In the genomic region with DNA sequence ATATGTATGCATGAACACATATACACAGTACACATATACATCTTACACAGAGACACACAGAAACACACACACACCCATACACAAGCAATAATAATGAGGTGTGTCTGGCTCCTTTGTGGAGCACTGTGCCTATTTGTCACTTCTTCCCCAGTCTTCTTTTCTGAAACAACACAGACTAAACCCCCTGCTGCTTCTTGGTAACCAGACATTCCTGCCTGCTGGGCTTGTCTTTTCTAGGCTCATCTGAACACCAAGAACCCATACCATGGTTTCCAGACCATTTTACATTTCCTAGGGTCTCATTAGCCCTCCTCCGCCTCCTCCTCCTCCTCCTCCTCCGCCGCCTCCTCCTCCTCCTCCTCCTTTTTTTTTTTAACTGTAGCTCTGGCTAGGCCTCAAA, we compare ENCODE assay signal across 35 mouse cellular contexts. TPM values are rescaled to one million over a fixed set of nuclear protein-coding genes. Genes with fewer than 3 reads are reported as not detected.
DNase-seq lines count a peak whose midpoint lies in the region; ATAC-seq lines count a peak whose summit lies in the region.
"Had no signal": no experiment of that assay in that cellular context is flagged by ENCODE, and none has a peak within 500 bp of the region (broad histone marks: within the 10 kb centered on the region; RNA-seq: fewer than 3 reads in every experiment).

No protein-coding gene starts in this region.

- H3K9me3 ChIP-seq in forebrain, embryonic 12.5 days, result no peaks in the 10 kb centered on the region
- H3K9me3 ChIP-seq in forebrain, embryonic 14.5 days (replicated peaks; ENCODE audit: control insufficient read depth, low read length), result no peaks in the 10 kb centered on the region
- H3K9me3 ChIP-seq in midbrain, embryonic 10.5 days (replicated peaks), result no peaks in the 10 kb centered on the region
- H3K9me3 ChIP-seq in midbrain, embryonic 14.5 days (ENCODE audit: control insufficient read depth, low read length), result no peaks in the 10 kb centered on the region
- no peaks in the 10 kb centered on the region for H3K9me3 ChIP-seq in hindbrain, embryonic 15.5 days
- H3K9me3 ChIP-seq: embryonic facial prominence, embryonic 10.5 days; embryonic facial prominence, embryonic 15.5 days; heart, embryonic 10.5 days; heart, embryonic 15.5 days; liver, embryonic 12.5 days had no signal

- no peaks in the 10 kb centered on the region for H3K27me3 ChIP-seq in forebrain, embryonic 12.5 days
- no peaks in the 10 kb centered on the region for H3K27me3 ChIP-seq in forebrain, embryonic 14.5 days (replicated peaks; ENCODE audit: control insufficient read depth, insufficient read depth, low read length)
- no peaks in the 10 kb centered on the region for H3K27me3 ChIP-seq in midbrain, embryonic 10.5 days (ENCODE audit: low read depth, poor library complexity, severe bottlenecking)
- no peaks in the 10 kb centered on the region for H3K27me3 ChIP-seq in midbrain, embryonic 14.5 days (ENCODE audit: control insufficient read depth, insufficient read depth, low read length)
- no peaks in the 10 kb centered on the region for H3K27me3 ChIP-seq in hindbrain, embryonic 15.5 days

- no peak overlapping the region for H3K9ac ChIP-seq in forebrain, embryonic 12.5 days
- H3K9ac ChIP-seq in forebrain, embryonic 14.5 days (ENCODE audit: low read length), result no peak overlapping the region
- H3K9ac ChIP-seq in midbrain, embryonic 14.5 days (replicated peaks; ENCODE audit: low read length), result no peak overlapping the region
- no peak overlapping the region for H3K9ac ChIP-seq in hindbrain, embryonic 15.5 days
- H3K9ac ChIP-seq: embryonic facial prominence, embryonic 15.5 days; heart, embryonic 15.5 days; liver, embryonic 12.5 days; liver, postnatal 0 days had no signal

- H3K4me1 ChIP-seq in forebrain, embryonic 12.5 days, result peaks cover 36% of the 10 kb centered on the region
- H3K4me1 ChIP-seq in forebrain, embryonic 14.5 days (ENCODE audit: control insufficient read depth, insufficient read depth, low read length), result peaks cover 8% of the 10 kb centered on the region; the same call in 1 of the 2 replicates
- peaks cover 50% of the 10 kb centered on the region for H3K4me1 ChIP-seq in midbrain, embryonic 10.5 days
- H3K4me1 ChIP-seq in midbrain, embryonic 14.5 days (ENCODE audit: control insufficient read depth, insufficient read depth, low read length), result peaks cover 4% of the 10 kb centered on the region
- peaks cover 8% of the 10 kb centered on the region for H3K4me1 ChIP-seq in hindbrain, embryonic 15.5 days (replicated peaks)
- H3K4me1 ChIP-seq: liver, embryonic 12.5 days had no signal

- no peaks in the 10 kb centered on the region for H3K36me3 ChIP-seq in forebrain, embryonic 12.5 days (replicated peaks)
- H3K36me3 ChIP-seq in forebrain, embryonic 14.5 days (ENCODE audit: control insufficient read depth, insufficient read depth, low read length), result no peaks in the 10 kb centered on the region
- no peaks in the 10 kb centered on the region for H3K36me3 ChIP-seq in midbrain, embryonic 10.5 days
- no peaks in the 10 kb centered on the region for H3K36me3 ChIP-seq in midbrain, embryonic 14.5 days (ENCODE audit: control insufficient read depth, insufficient read depth, low read length)
- H3K36me3 ChIP-seq in hindbrain, embryonic 15.5 days, result no peaks in the 10 kb centered on the region
- H3K36me3 ChIP-seq: embryonic facial prominence, embryonic 10.5 days; embryonic facial prominence, embryonic 15.5 days; heart, embryonic 10.5 days; heart, embryonic 15.5 days; liver, embryonic 12.5 days had no signal

- H3K27ac ChIP-seq in forebrain, embryonic 12.5 days, result peak overlapping the region; percentile 84; the same call in 1 of the 2 replicates
- H3K27ac ChIP-seq in forebrain, embryonic 14.5 days (ENCODE audit: low read depth, low read length), result no peak overlapping the region
- peak overlapping the region; percentile 97 for H3K27ac ChIP-seq in midbrain, embryonic 10.5 days (replicated peaks)
- H3K27ac ChIP-seq in midbrain, embryonic 14.5 days (replicated peaks; ENCODE audit: low read depth, low read length), result no peak overlapping the region
- 0 out of 2 replicates have a peak overlapping the region, but pooled peaks have one; percentile 11 for H3K27ac ChIP-seq in hindbrain, embryonic 15.5 days (replicated peaks)
- H3K27ac ChIP-seq: embryonic facial prominence, embryonic 10.5 days; embryonic facial prominence, embryonic 15.5 days; heart, embryonic 10.5 days; heart, embryonic 15.5 days; liver, embryonic 12.5 days had no signal

- WGBS in forebrain, embryonic 12.5 days, result 15% methylated on average over 2 of the region's 3 CpGs
- 31% methylated on average over 3 of the region's 3 CpGs for WGBS in forebrain, embryonic 14.5 days
- 42% methylated on average over 3 of the region's 3 CpGs for WGBS in midbrain, embryonic 10.5 days
- WGBS in midbrain, embryonic 14.5 days, result 43% methylated on average over 2 of the region's 3 CpGs
- WGBS in hindbrain, embryonic 15.5 days, result 33% methylated on average over 1 of the region's 3 CpGs

- ATAC-seq in forebrain, embryonic 12.5 days (ENCODE audit: low FRiP score), result no peak
- ATAC-seq in forebrain, embryonic 14.5 days, result no peak
- ATAC-seq in midbrain, embryonic 14.5 days (ENCODE audit: low FRiP score, low TSS enrichment), result no peak
- no peak for ATAC-seq in hindbrain, embryonic 15.5 days (ENCODE audit: low FRiP score, low read depth)
- ATAC-seq: activated CD4-positive, CD25-positive, alpha-beta regulatory T cell, adult 4 months; intestine, postnatal 0 days; liver, embryonic 12.5 days; liver, postnatal 0 days had no signal

- no peak for DNase-seq in forebrain, embryonic 14.5 days (ENCODE audit: low spot score)
- no peak for DNase-seq in midbrain, embryonic 10.5 days (ENCODE audit: low spot score)
- no peak for DNase-seq in midbrain, embryonic 14.5 days
- DNase-seq in ES-CJ7 (ENCODE audit: low read depth, low spot score), result peak; percentile 64
- no peak for DNase-seq in lung, postnatal 4 days
- no peak for DNase-seq in lung, postnatal 36 days
- DNase-seq: adrenal gland, adult 2 months; adrenal gland, postnatal 36 days; cerebellum, adult 18-20 months; cerebellum, postnatal 10 days; gastrocnemius, postnatal 25 days; kidney, adult 9 months; kidney, postnatal 10 days; layer of hippocampus, postnatal 36 days; left cerebral cortex, postnatal 4 days; liver, postnatal 0 days; right cerebral cortex, adult 18-20 months; spleen, adult 18-20 months; thymus, postnatal 14 days had no signal

- no peak overlapping the region for H3K4me3 ChIP-seq in forebrain, embryonic 12.5 days (replicated peaks)
- H3K4me3 ChIP-seq in forebrain, embryonic 14.5 days (ENCODE audit: low read depth, low read length), result no peak overlapping the region
- no peak overlapping the region for H3K4me3 ChIP-seq in midbrain, embryonic 10.5 days
- no peak overlapping the region for H3K4me3 ChIP-seq in midbrain, embryonic 14.5 days (replicated peaks; ENCODE audit: low read depth, low read length)
- no peak overlapping the region for H3K4me3 ChIP-seq in hindbrain, embryonic 15.5 days
- H3K4me3 ChIP-seq: embryonic facial prominence, embryonic 10.5 days; embryonic facial prominence, embryonic 15.5 days; heart, embryonic 10.5 days; heart, embryonic 15.5 days; liver, embryonic 12.5 days; myocyte had no signal

- no peak overlapping the region for H3K4me2 ChIP-seq in forebrain, embryonic 12.5 days
- H3K4me2 ChIP-seq in forebrain, embryonic 14.5 days (ENCODE audit: low read length), result no peak overlapping the region
- H3K4me2 ChIP-seq in midbrain, embryonic 14.5 days (ENCODE audit: low read length), result no peak overlapping the region
- H3K4me2 ChIP-seq in hindbrain, embryonic 15.5 days, result no peak overlapping the region
- H3K4me2 ChIP-seq: embryonic facial prominence, embryonic 15.5 days; heart, embryonic 15.5 days; liver, embryonic 12.5 days had no signal

RNA-seq across cellular contexts. Expression of a gene that starts 3.6 kb away (rescaled TPM):
- polyA plus RNA-seq in forebrain, embryonic 12.5 days (2016; fragmentation: Nextera tagmentation; extraction: Ambion mirVana), result 66.2 and 72.4 TPM in 2 replicates
- polyA plus RNA-seq in forebrain, embryonic 14.5 days (2014; fragmentation: Nextera tagmentation; extraction: Ambion mirVana), result 25.1 and 30.1 TPM in 2 replicates
- 82.4 and 90.2 TPM in 2 replicates for polyA plus RNA-seq in midbrain, embryonic 10.5 days (2016; fragmentation: Nextera tagmentation; extraction: Ambion mirVana)
- 40.1 and 55.6 TPM in 2 replicates for polyA plus RNA-seq in midbrain, embryonic 14.5 days (2014; fragmentation: Nextera tagmentation; extraction: Ambion mirVana)
- polyA plus RNA-seq in hindbrain, embryonic 15.5 days (2015; fragmentation: Nextera tagmentation; extraction: Ambion mirVana), result 41.6 and 45.9 TPM in 2 replicates

RNA-seq across cellular contexts. Expression of a gene that starts 24.0 kb away (rescaled TPM):
- polyA plus RNA-seq in forebrain, embryonic 12.5 days (2016; fragmentation: Nextera tagmentation; extraction: Ambion mirVana), result not detected in 2 replicates
- not detected in 2 replicates for polyA plus RNA-seq in forebrain, embryonic 14.5 days (2014; fragmentation: Nextera tagmentation; extraction: Ambion mirVana)
- not detected in 2 replicates for polyA plus RNA-seq in midbrain, embryonic 10.5 days (2016; fragmentation: Nextera tagmentation; extraction: Ambion mirVana)
- polyA plus RNA-seq in midbrain, embryonic 14.5 days (2014; fragmentation: Nextera tagmentation; extraction: Ambion mirVana), result not detected in 2 replicates
- not detected in 2 replicates for polyA plus RNA-seq in hindbrain, embryonic 15.5 days (2015; fragmentation: Nextera tagmentation; extraction: Ambion mirVana)
- polyA plus RNA-seq: adrenal gland, adult 2 months; brain, embryonic 14.5 days; embryonic facial prominence, embryonic 10.5 days; frontal cortex, adult 2 months; heart, embryonic 10.5 days; heart, embryonic 15.5 days; intestine, postnatal 0 days; large intestine, adult 2 months; limb, embryonic 14.5 days; liver, embryonic 12.5 days; liver, postnatal 0 days; lung, embryonic 16.5 days; myocyte; stomach, embryonic 16.5 days had no signal

RNA-seq across cellular contexts. Expression of a gene that starts 27.2 kb away (rescaled TPM):
- polyA plus RNA-seq in forebrain, embryonic 12.5 days (2016; fragmentation: Nextera tagmentation; extraction: Ambion mirVana), result 54.8 and 56.4 TPM in 2 replicates
- 42.4 and 46.9 TPM in 2 replicates for polyA plus RNA-seq in forebrain, embryonic 14.5 days (2014; fragmentation: Nextera tagmentation; extraction: Ambion mirVana)
- 60.5 and 63.8 TPM in 2 replicates for polyA plus RNA-seq in midbrain, embryonic 10.5 days (2016; fragmentation: Nextera tagmentation; extraction: Ambion mirVana)
- 39.8 and 42.8 TPM in 2 replicates for polyA plus RNA-seq in midbrain, embryonic 14.5 days (2014; fragmentation: Nextera tagmentation; extraction: Ambion mirVana)
- 46.0 and 49.5 TPM in 2 replicates for polyA plus RNA-seq in hindbrain, embryonic 15.5 days (2015; fragmentation: Nextera tagmentation; extraction: Ambion mirVana)

RNA-seq across cellular contexts. Expression of a gene that starts 46.8 kb away (rescaled TPM):
- polyA plus RNA-seq in forebrain, embryonic 12.5 days (2016; fragmentation: Nextera tagmentation; extraction: Ambion mirVana), result 0.14 TPM in 1 of 2 replicates, not detected in the other
- polyA plus RNA-seq in forebrain, embryonic 14.5 days (2014; fragmentation: Nextera tagmentation; extraction: Ambion mirVana), result not detected in 2 replicates
- polyA plus RNA-seq in midbrain, embryonic 10.5 days (2016; fragmentation: Nextera tagmentation; extraction: Ambion mirVana), result not detected in 2 replicates
- not detected in 2 replicates for polyA plus RNA-seq in midbrain, embryonic 14.5 days (2014; fragmentation: Nextera tagmentation; extraction: Ambion mirVana)
- polyA plus RNA-seq in hindbrain, embryonic 15.5 days (2015; fragmentation: Nextera tagmentation; extraction: Ambion mirVana), result 0.10 and 0.22 TPM in 2 replicates
- polyA plus RNA-seq: activated CD4-positive, CD25-positive, alpha-beta regulatory T cell, adult 4 months; adrenal gland, adult 2 months; brain, embryonic 14.5 days; embryonic facial prominence, embryonic 10.5 days; frontal cortex, adult 2 months; heart, embryonic 10.5 days; heart, embryonic 15.5 days; intestine, postnatal 0 days; large intestine, adult 2 months; limb, embryonic 14.5 days; liver, embryonic 12.5 days; liver, postnatal 0 days; lung, embryonic 16.5 days; myocyte; stomach, embryonic 16.5 days had no signal

RNA-seq across cellular contexts. Expression of a gene that starts 52.8 kb away (rescaled TPM):
- 30.6 and 35.2 TPM in 2 replicates for polyA plus RNA-seq in forebrain, embryonic 12.5 days (2016; fragmentation: Nextera tagmentation; extraction: Ambion mirVana)
- 40.2 and 40.3 TPM in 2 replicates for polyA plus RNA-seq in forebrain, embryonic 14.5 days (2014; fragmentation: Nextera tagmentation; extraction: Ambion mirVana)
- polyA plus RNA-seq in midbrain, embryonic 10.5 days (2016; fragmentation: Nextera tagmentation; extraction: Ambion mirVana), result 27.5 and 39.0 TPM in 2 replicates
- polyA plus RNA-seq in midbrain, embryonic 14.5 days (2014; fragmentation: Nextera tagmentation; extraction: Ambion mirVana), result 60.4 and 65.7 TPM in 2 replicates
- polyA plus RNA-seq in hindbrain, embryonic 15.5 days (2015; fragmentation: Nextera tagmentation; extraction: Ambion mirVana), result 54.5 and 59.0 TPM in 2 replicates

Comparison
In these comparisons a context has a peak if more than half of its experiments do, and no peak if none do; other contexts are left out.
1. H3K27ac ChIP-seq: peak in forebrain, embryonic 12.5 days (single experiment), midbrain, embryonic 10.5 days (single experiment) and hindbrain, embryonic 15.5 days (single experiment); none in forebrain, embryonic 14.5 days (single experiment) and midbrain, embryonic 14.5 days (single experiment).